Comparison of ENCODE assay signal across 8 mouse cellular contexts in the genomic region with DNA sequence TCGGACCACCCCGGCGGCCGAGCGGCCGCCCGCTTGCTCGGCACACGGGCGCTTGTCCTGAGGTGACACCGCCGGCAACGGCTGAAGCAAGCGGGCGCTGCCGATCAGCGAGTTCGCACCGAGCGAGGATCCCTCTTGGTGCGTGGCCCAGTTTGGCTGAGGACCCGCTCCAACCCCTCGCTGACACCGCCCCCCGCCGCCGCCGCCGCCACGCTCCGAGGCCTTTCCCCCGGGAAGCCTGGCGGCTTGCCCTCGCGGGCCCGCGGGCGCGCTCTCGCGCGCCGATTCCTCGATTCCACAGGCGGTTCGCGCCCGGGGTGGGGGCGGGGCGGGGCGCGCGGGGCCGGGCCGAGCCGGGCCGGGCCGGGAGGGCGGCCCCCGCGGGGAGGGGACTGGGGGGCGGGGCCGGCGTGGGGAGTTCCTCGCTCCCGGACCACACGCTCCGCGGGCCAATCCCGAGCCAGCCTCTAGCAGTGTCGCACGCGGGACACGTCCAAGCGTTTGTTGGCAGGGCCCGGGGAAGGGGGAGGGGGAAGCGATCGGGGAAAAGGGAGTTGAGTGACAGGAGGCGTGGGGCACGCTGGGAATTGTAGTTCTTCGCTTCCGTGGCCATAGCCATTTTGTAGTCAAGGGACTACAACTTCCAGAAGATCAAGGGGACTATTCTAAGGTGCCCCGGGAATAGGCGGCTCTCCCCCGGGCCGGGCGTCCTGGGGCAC. TPM values are rescaled to one million over a fixed set of nuclear protein-coding genes. Genes with fewer than 3 reads are reported as not detected.
DNase-seq lines count a peak whose midpoint lies in the region; ATAC-seq lines count a peak whose summit lies in the region.

No protein-coding gene starts in this region.

- no peaks in the 10 kb centered on the region for H3K9me3 ChIP-seq in hindbrain, embryonic 16.5 days (ENCODE audit: control insufficient read depth, low read length)

- peaks cover 4% of the 10 kb centered on the region for H3K4me1 ChIP-seq in hindbrain, embryonic 16.5 days (ENCODE audit: control insufficient read depth, insufficient read depth, low read depth, low read length)

- peak; percentile 98 for DNase-seq in WW6 (ENCODE audit: low read depth, low spot score)
- DNase-seq in cerebellum, postnatal 4 days (ENCODE audit: low spot score in 2 of 2) = peak; percentile 96 to 99
- peak; percentile 100 for DNase-seq in gastrocnemius, adult 18-20 months (ENCODE audit: low spot score)
- DNase-seq in left cerebral cortex, adult 18-20 months (ENCODE audit: low spot score in 2 of 2) = peak; percentile 99 to 100
- peak; percentile 99 for DNase-seq in right cerebral cortex, adult 18-20 months
- DNase-seq in urinary bladder, postnatal 10 days (ENCODE audit: low spot score) = peak; percentile 98

- H3K27me3 ChIP-seq in hindbrain, embryonic 16.5 days (replicated peaks; ENCODE audit: control insufficient read depth, insufficient read depth, low read length) = no peaks in the 10 kb centered on the region

- H3K9ac ChIP-seq in hindbrain, embryonic 16.5 days (ENCODE audit: low read depth, low read length) = peak overlapping the region; percentile 91

- H3K36me3 ChIP-seq in hindbrain, embryonic 16.5 days (ENCODE audit: control insufficient read depth, insufficient read depth, low read length) = no peaks in the 10 kb centered on the region
- no peaks in the 10 kb centered on the region for H3K36me3 ChIP-seq in macrophage (ENCODE audit: inconsistent target)

- peaks cover 38% of the 10 kb centered on the region for H3K79me2 ChIP-seq in macrophage (ENCODE audit: inconsistent target)

- H3K4me2 ChIP-seq in hindbrain, embryonic 16.5 days (ENCODE audit: low read length) = peak overlapping the region; percentile 95

- peak overlapping the region; percentile 84 for H3K4me3 ChIP-seq in hindbrain, embryonic 16.5 days (ENCODE audit: low read length)
- peak overlapping the region; percentile 73 for H3K4me3 ChIP-seq in macrophage (ENCODE audit: inconsistent target)

- H3K27ac ChIP-seq in hindbrain, embryonic 16.5 days (ENCODE audit: low read depth, low read length) = peak overlapping the region; percentile 99
- peak overlapping the region; percentile 65 for H3K27ac ChIP-seq in macrophage

- WGBS in hindbrain, embryonic 16.5 days = under 1% methylated on average over 28 of the region's 87 CpGs
- under 1% methylated on average over 44 of the region's 87 CpGs for WGBS in macrophage (ENCODE audit: missing documents)

- ATAC-seq in hindbrain, embryonic 16.5 days = peak; percentile 97

RNA-seq across cellular contexts. Expression of a gene that starts 1.0 kb away (rescaled TPM):
- total RNA-seq in gastrocnemius, adult 18-20 months (2021) = 10 to 100 TPM; 17.4 to 20.0 TPM
- polyA plus RNA-seq in hindbrain, embryonic 16.5 days (2015; fragmentation: Nextera tagmentation; extraction: Ambion mirVana) = 28.6 and 33.8 TPM in 2 replicates
- 10 to 100 TPM; 29.0 to 33.6 TPM for total RNA-seq in left cerebral cortex, adult 18-20 months (2021)
- 100 to 1,000 TPM in 5 of 26 experiments, 10 to 100 TPM in 21; 49.8 to 237 (median 70.5) TPM for total RNA-seq in macrophage (2018; cell fraction: chromatin; rRNA removed)
- total RNA-seq in macrophage (2018; cell fraction: cytosol; rRNA removed) = 10 to 100 TPM in 19 of 26 experiments, 1 to 10 TPM in 7; 7.7 to 34.1 (median 13.2) TPM
- 100 to 1,000 TPM in 3 of 26 experiments, 10 to 100 TPM in 23; 40.2 to 196 (median 59.1) TPM for total RNA-seq in macrophage (2018; cell fraction: nucleus; rRNA removed)
- polyA plus RNA-seq in macrophage (2018) = 8.4 to 10.6 TPM (median 10.0 TPM) in 3 replicates

Comparison
In these comparisons a context has a peak if more than half of its experiments do, and no peak if none do; other contexts are left out.
1. Peak in every context shown above with its lines: DNase-seq, ATAC-seq, H3K4me3 ChIP-seq and H3K27ac ChIP-seq.